ENCODE assay signal across 19 mouse cellular contexts in genomic region chr10:8729387-8730337, GRCm38 (mm10).
DNase-seq lines count a peak whose midpoint lies in the region; ATAC-seq lines count a peak whose summit lies in the region.
"Had no signal": no experiment of that assay in that cellular context is flagged by ENCODE, and none has a peak within 500 bp of the region (broad histone marks: within the 10 kb centered on the region; RNA-seq: fewer than 3 reads in every experiment).

No protein-coding gene starts in this region.

- peaks cover 67% of the 10 kb centered on the region for H3K36me3 ChIP-seq in embryonic facial prominence, embryonic 12.5 days
- peaks cover 85% of the 10 kb centered on the region for H3K36me3 ChIP-seq in embryonic facial prominence, embryonic 10.5 days (replicated peaks)
- H3K36me3 ChIP-seq in heart, embryonic 11.5 days (ENCODE audit: control insufficient read depth, insufficient read depth, low read length) = peaks cover 23% of the 10 kb centered on the region
- H3K36me3 ChIP-seq in midbrain, embryonic 13.5 days = peaks cover 68% of the 10 kb centered on the region
- H3K36me3 ChIP-seq in midbrain, embryonic 14.5 days (ENCODE audit: control insufficient read depth, insufficient read depth, low read length) = peaks cover 63% of the 10 kb centered on the region

- WGBS in embryonic facial prominence, embryonic 12.5 days = 94% methylated on average over 34 of the region's 34 CpGs
- WGBS in embryonic facial prominence, embryonic 10.5 days = 94% methylated on average over 34 of the region's 34 CpGs
- WGBS in heart, embryonic 11.5 days (ENCODE audit: insufficient replicate concordance) = 90% methylated on average over 34 of the region's 34 CpGs
- 94% methylated on average over 34 of the region's 34 CpGs for WGBS in midbrain, embryonic 13.5 days
- 95% methylated on average over 34 of the region's 34 CpGs for WGBS in midbrain, embryonic 14.5 days

- no peaks in the 10 kb centered on the region for H3K9me3 ChIP-seq in embryonic facial prominence, embryonic 12.5 days
- no peaks in the 10 kb centered on the region for H3K9me3 ChIP-seq in embryonic facial prominence, embryonic 10.5 days
- H3K9me3 ChIP-seq in heart, embryonic 11.5 days (replicated peaks; ENCODE audit: control insufficient read depth, low read length) = no peaks in the 10 kb centered on the region
- H3K9me3 ChIP-seq in midbrain, embryonic 13.5 days = no peaks in the 10 kb centered on the region
- H3K9me3 ChIP-seq in midbrain, embryonic 14.5 days (ENCODE audit: control insufficient read depth, low read length) = no peaks in the 10 kb centered on the region
- H3K9me3 ChIP-seq: forebrain, embryonic 15.5 days; heart, embryonic 13.5 days; megakaryocyte, embryonic 14.5 days had no signal

- H3K9ac ChIP-seq in embryonic facial prominence, embryonic 12.5 days = no peak overlapping the region
- H3K9ac ChIP-seq in heart, embryonic 11.5 days (ENCODE audit: low read depth, low read length) = no peak overlapping the region
- no peak overlapping the region for H3K9ac ChIP-seq in midbrain, embryonic 13.5 days (replicated peaks)
- no peak overlapping the region for H3K9ac ChIP-seq in midbrain, embryonic 14.5 days (replicated peaks; ENCODE audit: low read length)
- H3K9ac ChIP-seq: forebrain, embryonic 15.5 days; heart, embryonic 13.5 days; liver, postnatal 0 days had no signal

- no peak for DNase-seq in embryonic facial prominence, embryonic 10.5 days (ENCODE audit: low spot score)
- peak; percentile 20 for DNase-seq in heart, postnatal 25 days (ENCODE audit: low spot score)
- DNase-seq in midbrain, embryonic 14.5 days = no peak
- DNase-seq in skeletal muscle tissue, adult 2 months (ENCODE audit: low read depth, low spot score) = peak; percentile 16
- DNase-seq: adrenal gland, postnatal 10 days; B cell, adult 2 months; cerebellum, adult 9-10 months; gastrocnemius, postnatal 14 days; kidney, adult 18-20 months; liver, postnatal 0 days; lung, postnatal 14 days; thymus, adult 2 months had no signal

- no peaks in the 10 kb centered on the region for H3K27me3 ChIP-seq in embryonic facial prominence, embryonic 12.5 days
- H3K27me3 ChIP-seq in embryonic facial prominence, embryonic 10.5 days (replicated peaks; ENCODE audit: low read depth, poor library complexity, severe bottlenecking) = no peaks in the 10 kb centered on the region
- H3K27me3 ChIP-seq in heart, embryonic 11.5 days (ENCODE audit: control insufficient read depth, insufficient read depth, low read length) = no peaks in the 10 kb centered on the region
- H3K27me3 ChIP-seq in midbrain, embryonic 13.5 days = no peaks in the 10 kb centered on the region
- H3K27me3 ChIP-seq in midbrain, embryonic 14.5 days (ENCODE audit: control insufficient read depth, insufficient read depth, low read length) = no peaks in the 10 kb centered on the region
- H3K27me3 ChIP-seq: forebrain, embryonic 15.5 days; heart, embryonic 13.5 days; megakaryocyte, embryonic 14.5 days had no signal

- H3K4me1 ChIP-seq in embryonic facial prominence, embryonic 12.5 days = no peaks in the 10 kb centered on the region
- H3K4me1 ChIP-seq in embryonic facial prominence, embryonic 10.5 days = no peaks in the 10 kb centered on the region
- H3K4me1 ChIP-seq in heart, embryonic 11.5 days (ENCODE audit: control insufficient read depth, insufficient read depth, low read length) = no peaks in the 10 kb centered on the region
- H3K4me1 ChIP-seq in midbrain, embryonic 13.5 days (replicated peaks) = no peaks in the 10 kb centered on the region
- no peaks in the 10 kb centered on the region for H3K4me1 ChIP-seq in midbrain, embryonic 14.5 days (ENCODE audit: control insufficient read depth, insufficient read depth, low read length)
- H3K4me1 ChIP-seq: forebrain, embryonic 15.5 days; heart, embryonic 13.5 days; megakaryocyte, embryonic 14.5 days had no signal

- no peak overlapping the region for H3K4me3 ChIP-seq in embryonic facial prominence, embryonic 12.5 days
- H3K4me3 ChIP-seq in embryonic facial prominence, embryonic 10.5 days = no peak overlapping the region
- H3K4me3 ChIP-seq in heart, embryonic 11.5 days (ENCODE audit: low read depth, low read length) = no peak overlapping the region
- no peak overlapping the region for H3K4me3 ChIP-seq in midbrain, embryonic 13.5 days (replicated peaks)
- no peak overlapping the region for H3K4me3 ChIP-seq in midbrain, embryonic 14.5 days (replicated peaks; ENCODE audit: low read depth, low read length)
- H3K4me3 ChIP-seq: forebrain, embryonic 15.5 days; heart, embryonic 13.5 days; left cerebral cortex, adult 2 months; megakaryocyte, embryonic 14.5 days had no signal

- H3K4me2 ChIP-seq in embryonic facial prominence, embryonic 12.5 days (replicated peaks) = no peak overlapping the region
- H3K4me2 ChIP-seq in heart, embryonic 11.5 days = no peak overlapping the region
- no peak overlapping the region for H3K4me2 ChIP-seq in midbrain, embryonic 13.5 days (replicated peaks)
- H3K4me2 ChIP-seq in midbrain, embryonic 14.5 days (ENCODE audit: low read length) = no peak overlapping the region
- H3K4me2 ChIP-seq: forebrain, embryonic 15.5 days; heart, embryonic 13.5 days had no signal

- intact Hi-C loops in heart, postnatal 25 days (cut with DNase I) = no loop called here

- H3K27ac ChIP-seq in embryonic facial prominence, embryonic 12.5 days = no peak overlapping the region
- H3K27ac ChIP-seq in embryonic facial prominence, embryonic 10.5 days (replicated peaks) = no peak overlapping the region
- no peak overlapping the region for H3K27ac ChIP-seq in heart, embryonic 11.5 days (ENCODE audit: low read depth, low read length)
- H3K27ac ChIP-seq in midbrain, embryonic 13.5 days = no peak overlapping the region
- no peak overlapping the region for H3K27ac ChIP-seq in midbrain, embryonic 14.5 days (replicated peaks; ENCODE audit: low read depth, low read length)
- H3K27ac ChIP-seq: forebrain, embryonic 15.5 days; heart, embryonic 13.5 days; left cerebral cortex, adult 2 months had no signal

- peak; percentile 60; the same call in 1 of the 2 replicates for ATAC-seq in embryonic facial prominence, embryonic 12.5 days (ENCODE audit: insufficient number of reproducible peaks, insufficient read depth, low FRiP score, low TSS enrichment)
- no peak for ATAC-seq in heart, embryonic 11.5 days (replicated peaks; ENCODE audit: insufficient number of reproducible peaks, low FRiP score, low TSS enrichment)
- ATAC-seq in midbrain, embryonic 13.5 days = 0 out of 2 replicates have a peak, but pooled peaks have one; percentile 17
- ATAC-seq in midbrain, embryonic 14.5 days (ENCODE audit: low FRiP score, low TSS enrichment) = no peak
- ATAC-seq: forebrain, embryonic 15.5 days; liver, postnatal 0 days had no signal

Comparison
In these comparisons a context has a peak if more than half of its experiments do, and no peak if none do; other contexts are left out.
1. ATAC-seq: peak in embryonic facial prominence, embryonic 12.5 days (single experiment) and midbrain, embryonic 13.5 days (single experiment); none in heart, embryonic 11.5 days (single experiment) and midbrain, embryonic 14.5 days (single experiment).
2. DNase-seq: peak in heart, postnatal 25 days (single experiment) and skeletal muscle tissue, adult 2 months (single experiment); none in embryonic facial prominence, embryonic 10.5 days (single experiment) and midbrain, embryonic 14.5 days (single experiment).